Mouse (Mus musculus): Measurements from ENCODE around the gene Irgm1.
"Not testable (repeated sequence)": the region's sequence is repeated elsewhere in the genome, so short reads cannot be mapped to it uniquely, and the experiment has no call there.

The Irgm1 gene

GRCm38 (mm10) chr11:48871201-48871772 is at the start of gene Irgm1:
Gene Irgm1, minus strand, starts transcription at chr11:48871683.
- DNase-seq (ENCODE audit: low spot score), result no peak

GRCm38 (mm10) chr11:48918380-48918779 is 46.9 kb upstream of the Irgm1 start:
- no peak for DNase-seq (ENCODE audit: low spot score)

- DNase-seq (ENCODE audit: low spot score), result no peak
These were observed 42.1 kb upstream of the Irgm1 start for GRCm38 (mm10) chr11:48913611-48914010.

GRCm38 (mm10) chr11:48908459-48908858 is 37.0 kb upstream of the Irgm1 start:
- no peak for DNase-seq (ENCODE audit: low spot score)

- DNase-seq (ENCODE audit: low spot score), result no peak
These were observed 30.5 kb upstream of the Irgm1 start, which contains the start of gene Gm5431 for GRCm38 (mm10) chr11:48902021-48902420. Gene Gm5431, minus strand, starts transcription at chr11:48902214.

GRCm38 (mm10) chr11:48901567-48901930 is 30.1 kb upstream of the Irgm1 start:
- DNase-seq (ENCODE audit: low spot score), result not testable (repeated sequence)

- DNase-seq (ENCODE audit: low spot score), result not testable (repeated sequence)
These were observed 29.4 kb upstream of the Irgm1 start for GRCm38 (mm10) chr11:48900654-48901566.

GRCm38 (mm10) chr11:48898812-48899431 is 27.4 kb upstream of the Irgm1 start:
- no peak for DNase-seq (ENCODE audit: low spot score)

- no peak for DNase-seq (ENCODE audit: low spot score)
These were observed 5.2 kb upstream of the Irgm1 start for GRCm38 (mm10) chr11:48876680-48877079.

- DNase-seq (ENCODE audit: low spot score), result not testable (repeated sequence)
These were observed 3.9 kb upstream of the Irgm1 start for GRCm38 (mm10) chr11:48875343-48875837.

GRCm38 (mm10) chr11:48874465-48874864 is 3.0 kb upstream of the Irgm1 start:
- no peak for DNase-seq (ENCODE audit: low spot score)

GRCm38 (mm10) chr11:48873591-48874290 is 2.3 kb upstream of the Irgm1 start:
- no peak for DNase-seq (ENCODE audit: low spot score)

- no peak for DNase-seq (ENCODE audit: low spot score)
These were observed 1.3 kb upstream of the Irgm1 start for GRCm38 (mm10) chr11:48872695-48873300.

GRCm38 (mm10) chr11:48871817-48872541 is 496 bp upstream of the Irgm1 start:
- DNase-seq (ENCODE audit: low spot score), result no peak

- no peak for DNase-seq (ENCODE audit: low spot score)
These were observed 702 bp downstream of the Irgm1 start for GRCm38 (mm10) chr11:48870781-48871180.

- DNase-seq (ENCODE audit: low spot score), result no peak
These were observed 1.9 kb downstream of the Irgm1 start for GRCm38 (mm10) chr11:48869380-48870110.

- DNase-seq (ENCODE audit: low spot score), result no peak
These were observed 5.0 kb downstream of the Irgm1 start for GRCm38 (mm10) chr11:48866481-48866880.

GRCm38 (mm10) chr11:48863808-48864207 is 7.7 kb downstream of the Irgm1 start:
- DNase-seq (ENCODE audit: low spot score), result no peak

- DNase-seq (ENCODE audit: low spot score), result no peak
These were observed 8.6 kb downstream of the Irgm1 start for GRCm38 (mm10) chr11:48862784-48863319.

- DNase-seq (ENCODE audit: low spot score), result no peak
These were observed 12.5 kb downstream of the Irgm1 start for GRCm38 (mm10) chr11:48859014-48859413.
